Mouse (Mus musculus) midbrain, embryonic 14.5 days (tissue): ENCODE measurements at regions not wholly inside any gene's neighbourhood (a gene's known extent, or its start where the extent isn't known, plus 50 kb on each side); places are given as distances from the start of the nearest gene placed in this dataset.

Source experiments
- ATAC-seq: fragments of 200-750 bp; cut with Nextera tagmentation; 2 replicates; pipeline ENCODE4 v1.8.0; 2017; ENCODE audit warnings: moderate number of reproducible peaks, moderate library complexity; ENCODE audit not compliant: low FRiP score, low TSS enrichment
- DNase-seq: peaks from one replicate; pipeline ENCODE4 v3.0.0-alpha.2; 2015
- H3K27ac ChIP-seq: fragments of 300-500 bp; sonication (generic); replicated peaks from 2 replicates; pipeline ENCODE4 v1.5.1; 2014; ENCODE audit warnings: mild to moderate bottlenecking, low read depth, low read length, moderate library complexity
- H3K27me3 ChIP-seq: fragments of 300-500 bp; sonication (generic); 2 replicates; pipeline ENCODE4 v1.6.1; 2014; ENCODE audit warnings: low read length, control low read depth, mixed read lengths; ENCODE audit not compliant: control insufficient read depth, insufficient read depth
- H3K36me3 ChIP-seq: fragments of 300-500 bp; sonication (generic); 2 replicates; pipeline ENCODE4 v1.6.1; 2014; ENCODE audit warnings: low read length, control low read depth; ENCODE audit not compliant: control insufficient read depth, insufficient read depth
- H3K4me1 ChIP-seq: fragments of 300-500 bp; sonication (generic); 2 replicates; pipeline ENCODE4 v1.6.1; 2014; ENCODE audit warnings: mild to moderate bottlenecking, antibody characterized with exemption, low read length, control low read depth; ENCODE audit not compliant: control insufficient read depth, insufficient read depth
- H3K4me2 ChIP-seq: fragments of 300-500 bp; sonication (generic); 2 replicates; pipeline ENCODE4 v1.6.1; 2014; ENCODE audit warnings: mild to moderate bottlenecking, low read length, moderate library complexity
- H3K4me3 ChIP-seq: fragments of 300-500 bp; sonication (generic); replicated peaks from 2 replicates; pipeline ENCODE4 v1.5.1; 2014; ENCODE audit warnings: low read depth, low read length
- H3K9ac ChIP-seq: fragments of 300-500 bp; sonication (generic); replicated peaks from 2 replicates; pipeline ENCODE4 v1.6.1; 2014; ENCODE audit warnings: mild to moderate bottlenecking, low read length, moderate library complexity
- H3K9me3 ChIP-seq: fragments of 300-500 bp; sonication (generic); 2 replicates; pipeline ENCODE4 v1.6.1; 2016; ENCODE audit warnings: low read length, control low read depth, mixed read lengths; ENCODE audit not compliant: control insufficient read depth
- WGBS: fragments of 180-500 bp; shearing (Covaris S2); extraction: QIAGEN DNeasy Blood & Tissue Kit; methylation state at CpG from one replicate; pipeline ENCODE4 v1.1.7; 2014; 5-methylcytosine and 5-hydroxymethylcytosine counted together

- H3K4me2 ChIP-seq: no peak overlapping the region
- peaks cover 5% of the 10 kb centered on the region; the same call in 1 of the 2 replicates for H3K4me1 ChIP-seq
- 66% methylated on average over 9 of the region's 9 CpGs for WGBS
- no peak overlapping the region for H3K27ac ChIP-seq
- H3K36me3 ChIP-seq: no peaks in the 10 kb centered on the region
- no peaks in the 10 kb centered on the region for H3K9me3 ChIP-seq
- no peak overlapping the region for H3K4me3 ChIP-seq
- ATAC-seq (no peak), DNase-seq (no peak)
- no peaks in the 10 kb centered on the region for H3K27me3 ChIP-seq
- no peak overlapping the region for H3K9ac ChIP-seq
Observed at GRCm38 (mm10) chr3:151332688-151333452, 104.8 kb upstream of the Adgrl4 start.

GRCm38 (mm10) chr3:151333867-151334341, 103.8 kb upstream of the Adgrl4 start:
- Histone ChIP-seq H3K9me3 (no peaks in the 10 kb centered on the region), H3K36me3 (no peaks in the 10 kb centered on the region), H3K27ac (no peak overlapping the region), H3K4me2 (no peak overlapping the region), H3K27me3 (no peaks in the 10 kb centered on the region), H3K4me1 (peaks cover 5% of the 10 kb centered on the region; the same call in 1 of the 2 replicates), H3K4me3 (no peak overlapping the region), H3K9ac (no peak overlapping the region)
- peak; percentile 63; the same call in 1 of the 2 replicates for ATAC-seq
- peak; percentile 60 for DNase-seq
- 21% methylated on average over 6 of the region's 6 CpGs for WGBS

GRCm38 (mm10) chr3:151351481-151352090, 86.1 kb upstream of the Adgrl4 start:
- no peaks in the 10 kb centered on the region for H3K27me3 ChIP-seq
- no peaks in the 10 kb centered on the region for H3K4me1 ChIP-seq
- no peak overlapping the region for H3K9ac ChIP-seq
- H3K4me2 ChIP-seq: no peak overlapping the region
- WGBS: 53% methylated on average over 4 of the region's 4 CpGs
- no peaks in the 10 kb centered on the region for H3K9me3 ChIP-seq
- no peak overlapping the region for H3K4me3 ChIP-seq
- ATAC-seq (no peak), DNase-seq (no peak)
- no peaks in the 10 kb centered on the region for H3K36me3 ChIP-seq
- no peak overlapping the region for H3K27ac ChIP-seq

GRCm38 (mm10) chr3:151366302-151366701, 71.4 kb upstream of the Adgrl4 start:
- no peaks in the 10 kb centered on the region for H3K36me3 ChIP-seq
- H3K4me1 ChIP-seq: 0 out of 2 replicates have a peak, but pooled peaks cover 3% of the 10 kb centered on the region
- peak; percentile 70; the same call in 1 of the 2 replicates for ATAC-seq
- H3K4me3 ChIP-seq: no peak overlapping the region
- no peak overlapping the region for H3K4me2 ChIP-seq
- 0 out of 2 replicates have a peak overlapping the region, but pooled peaks have one; percentile 52 for H3K27ac ChIP-seq
- no peak overlapping the region for H3K9ac ChIP-seq
- H3K27me3 ChIP-seq: no peaks in the 10 kb centered on the region
- no peaks in the 10 kb centered on the region for H3K9me3 ChIP-seq
- peak; percentile 55 for DNase-seq
- WGBS: 10% methylated on average over 4 of the region's 4 CpGs

- H3K4me1 ChIP-seq: 0 out of 2 replicates have a peak, but pooled peaks cover 3% of the 10 kb centered on the region
- peak; percentile 5 for DNase-seq
- H3K9ac ChIP-seq: no peak overlapping the region
- WGBS: 70% methylated on average over 4 of the region's 4 CpGs
- no peaks in the 10 kb centered on the region for H3K9me3 ChIP-seq
- no peak overlapping the region for H3K4me3 ChIP-seq
- H3K27ac ChIP-seq: no peak overlapping the region
- H3K36me3 ChIP-seq: no peaks in the 10 kb centered on the region
- H3K27me3 ChIP-seq: no peaks in the 10 kb centered on the region
- 0 out of 2 replicates have a peak, but pooled peaks have one; percentile 31 for ATAC-seq
- H3K4me2 ChIP-seq: no peak overlapping the region
Observed at GRCm38 (mm10) chr3:151366707-151367306, 70.9 kb upstream of the Adgrl4 start.

- 85% methylated on average over 5 of the region's 5 CpGs for WGBS
Observed at GRCm38 (mm10) chr3:151383326-151384019, 54.2 kb upstream of the Adgrl4 start.

GRCm38 (mm10) chr3:151384850-151385249, 52.8 kb upstream of the Adgrl4 start:
- no peak overlapping the region for H3K9ac ChIP-seq
- H3K9me3 ChIP-seq: no peaks in the 10 kb centered on the region
- no peaks in the 10 kb centered on the region for H3K27me3 ChIP-seq
- no peak overlapping the region for H3K4me2 ChIP-seq
- no peak for DNase-seq
- no peaks in the 10 kb centered on the region for H3K36me3 ChIP-seq
- no peak for ATAC-seq
- H3K27ac ChIP-seq: no peak overlapping the region
- WGBS: 89% methylated on average over 5 of the region's 5 CpGs
- no peaks in the 10 kb centered on the region for H3K4me1 ChIP-seq
- no peak overlapping the region for H3K4me3 ChIP-seq

More at GRCm38 (mm10) chr3:151383326-151384019, 54.2 kb upstream of the Adgrl4 start:
- ATAC-seq (no peak), DNase-seq (no peak)
- H3K9me3 ChIP-seq: no peaks in the 10 kb centered on the region
- H3K27me3 ChIP-seq: no peaks in the 10 kb centered on the region
- H3K4me3 ChIP-seq: no peak overlapping the region
- no peaks in the 10 kb centered on the region for H3K36me3 ChIP-seq
- no peak overlapping the region for H3K9ac ChIP-seq
- H3K4me2 ChIP-seq: no peak overlapping the region
- H3K4me1 ChIP-seq: no peaks in the 10 kb centered on the region
- H3K27ac ChIP-seq: no peak overlapping the region

- 94% methylated on average over 5 of the region's 5 CpGs for WGBS
- Histone ChIP-seq H3K4me3 (no peak overlapping the region), H3K4me1 (no peaks in the 10 kb centered on the region), H3K36me3 (no peaks in the 10 kb centered on the region), H3K9me3 (no peaks in the 10 kb centered on the region), H3K27ac (no peak overlapping the region), H3K27me3 (no peaks in the 10 kb centered on the region), H3K9ac (no peak overlapping the region), H3K4me2 (no peak overlapping the region)
- no peak for ATAC-seq
- DNase-seq: no peak
Observed at GRCm38 (mm10) chr3:151386103-151386502, 51.6 kb upstream of the Adgrl4 start.
